Mouse (Mus musculus) MN1 (cell line): ENCODE data around the gene Ano8.

Experiments used
- DNase-seq: peaks from one replicate; pipeline ENCODE4 v3.0.0-alpha.2; 2016; ENCODE audit warnings: low spot score

Ano8 gene

DNA sequence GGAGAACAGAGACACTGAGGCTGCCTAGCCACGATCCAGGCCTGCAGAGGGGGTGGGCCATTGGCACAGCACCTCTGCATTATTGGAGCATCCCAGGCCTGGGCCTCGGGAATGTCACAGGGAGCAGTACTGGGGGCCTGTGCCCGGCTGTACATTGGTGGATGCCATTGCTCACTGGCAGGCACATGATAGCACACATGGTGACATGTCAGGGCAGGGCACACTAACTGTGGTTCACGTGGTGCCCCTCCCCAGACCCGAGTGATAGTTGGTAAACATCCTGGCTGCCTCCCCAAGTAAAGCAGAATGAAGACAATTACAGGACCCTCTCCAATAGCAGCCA is 14.9 kb downstream of the Ano8 start:
- no peak for DNase-seq

DNA sequence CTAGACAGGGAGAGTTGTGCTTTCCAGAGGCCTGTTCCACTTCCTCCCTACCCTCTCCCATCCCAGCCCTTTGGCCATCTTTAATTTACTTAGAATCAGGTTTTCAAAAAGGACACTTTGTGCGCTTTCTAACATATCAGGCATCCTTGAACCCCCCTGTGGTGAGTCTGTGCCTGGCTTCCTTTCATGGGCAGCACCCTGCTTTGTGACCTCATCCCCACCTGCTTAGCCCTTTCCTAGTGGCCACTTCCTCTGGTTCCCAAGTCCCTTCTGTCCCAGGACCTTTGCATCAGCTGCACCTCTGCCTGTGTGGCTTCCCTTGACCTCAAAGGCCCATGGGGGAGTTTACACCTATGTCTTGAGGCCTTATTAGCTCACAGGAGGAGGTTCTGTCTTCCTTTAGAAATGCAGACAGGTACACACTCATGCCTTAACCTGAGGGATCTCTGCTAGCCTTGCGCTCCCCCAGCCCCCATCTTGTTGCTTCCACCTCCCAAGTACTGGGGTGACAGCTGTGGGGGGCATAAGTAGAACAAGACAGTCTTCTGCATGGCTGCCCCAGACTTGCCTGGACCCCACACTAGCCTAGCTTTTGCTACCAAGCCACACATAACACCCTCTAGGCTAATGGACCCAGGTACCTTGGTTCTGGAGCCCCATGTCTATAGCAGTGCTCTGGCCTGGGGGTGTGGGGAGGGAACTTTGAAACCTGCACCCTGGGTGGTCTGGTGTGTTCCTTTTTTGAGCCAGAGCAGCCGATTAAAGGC is 15.4 kb downstream of the Ano8 start:
- no peak for DNase-seq

DNA sequence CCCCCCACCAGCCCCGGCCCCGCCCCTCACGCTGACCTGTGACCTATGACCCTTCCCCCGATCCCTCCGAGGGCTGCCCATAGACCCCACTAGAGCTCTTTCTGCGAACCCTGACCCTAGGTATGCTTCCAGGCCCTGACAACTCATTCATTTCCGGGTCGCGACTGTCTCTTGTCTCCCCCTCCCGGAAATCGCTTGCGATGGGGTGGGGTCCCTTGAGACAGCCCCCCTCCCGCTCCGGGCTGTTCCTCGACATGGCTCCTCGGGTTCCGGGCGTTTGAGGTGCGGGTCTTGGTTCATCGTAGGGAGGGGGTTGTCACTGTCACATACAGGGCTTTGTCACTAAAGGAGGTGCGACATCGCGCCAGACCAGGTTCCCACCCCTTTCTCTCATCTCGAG is 16.4 kb downstream of the Ano8 start:
- DNase-seq: peak; percentile 69

DNA sequence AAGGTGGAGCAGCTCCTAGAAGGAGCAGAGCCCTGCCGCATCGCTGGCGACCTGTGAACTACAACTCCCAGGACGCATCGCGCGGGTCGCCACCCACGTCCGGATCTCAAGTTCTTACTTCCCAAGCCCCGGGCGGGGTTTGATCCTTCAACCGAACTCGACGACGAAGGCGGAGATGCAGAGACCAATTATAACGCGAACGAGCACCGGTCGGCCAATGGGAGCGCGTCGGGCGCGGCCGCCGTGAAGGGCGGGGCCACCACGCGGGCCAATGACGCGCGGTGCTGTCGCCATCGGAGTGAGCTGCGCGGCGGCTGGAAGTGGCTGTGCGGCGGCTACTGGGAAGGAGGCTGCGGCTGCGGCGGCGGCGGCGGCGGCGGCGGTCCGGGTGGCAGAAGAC is 16.8 kb downstream of the Ano8 start, which contains the start of gene Dda1:
Dda1 (plus strand) TSS at position 284 of the 400 bp plus-strand sequence.
- DNase-seq: peak; percentile 99

DNA sequence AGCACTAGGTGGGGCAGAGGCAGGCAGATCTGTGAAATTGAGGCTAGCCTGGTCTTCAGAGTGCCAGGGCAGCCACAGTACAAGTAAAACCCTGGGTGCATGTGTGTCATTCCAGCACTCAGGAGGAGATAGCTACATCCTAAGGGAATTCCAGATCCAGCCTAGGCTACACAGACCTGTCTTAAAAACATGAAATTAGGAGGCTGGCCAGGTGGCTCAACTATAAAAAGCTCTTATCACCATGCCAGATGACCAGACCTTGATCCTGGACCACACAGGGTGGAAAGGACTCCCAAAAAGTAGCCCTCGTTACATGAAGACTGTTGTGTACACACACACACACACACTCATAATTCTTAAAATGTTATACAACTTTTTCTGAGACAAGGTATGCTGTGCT is 17.8 kb downstream of the Ano8 start:
- DNase-seq: no peak

DNA sequence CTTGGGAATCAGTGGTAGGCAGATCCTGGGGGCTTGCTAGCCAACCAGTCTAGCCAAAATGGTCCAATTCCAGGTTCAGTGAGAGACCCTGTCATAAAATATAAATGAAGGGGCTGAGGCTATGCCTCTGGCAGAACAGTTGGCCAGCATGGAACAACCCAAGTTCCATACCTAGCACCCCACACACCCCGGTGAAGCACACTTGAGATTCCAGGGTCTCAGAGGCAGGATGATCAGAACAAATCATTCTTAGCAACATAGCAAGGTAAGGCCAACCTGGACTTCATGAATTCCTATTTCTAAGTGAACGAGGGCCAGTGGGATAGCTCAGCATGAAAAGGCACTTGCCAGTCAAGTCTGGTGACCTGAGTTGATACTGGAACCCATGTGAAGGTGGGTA is 18.6 kb downstream of the Ano8 start:
- no peak for DNase-seq

DNA sequence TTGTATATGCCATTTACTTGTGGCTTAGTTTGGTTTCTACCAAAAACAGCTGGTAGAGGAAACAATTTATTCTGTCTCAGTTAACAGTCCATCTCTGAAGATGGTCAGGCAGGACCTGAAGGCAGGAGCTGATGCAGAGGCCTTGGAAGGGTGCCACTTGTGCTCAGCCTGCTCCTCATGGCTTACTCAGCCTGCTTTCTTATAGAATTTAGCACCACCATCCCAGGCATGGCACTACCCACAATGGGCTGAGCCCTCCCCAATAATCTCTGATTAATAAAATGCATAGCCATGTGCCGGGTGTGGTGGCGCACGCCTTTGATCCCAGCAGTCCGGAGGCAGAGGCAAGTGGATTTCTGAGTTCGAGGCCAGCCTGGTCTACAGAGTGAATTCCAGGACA is 19.6 kb downstream of the Ano8 start:
- no peak for DNase-seq

DNA sequence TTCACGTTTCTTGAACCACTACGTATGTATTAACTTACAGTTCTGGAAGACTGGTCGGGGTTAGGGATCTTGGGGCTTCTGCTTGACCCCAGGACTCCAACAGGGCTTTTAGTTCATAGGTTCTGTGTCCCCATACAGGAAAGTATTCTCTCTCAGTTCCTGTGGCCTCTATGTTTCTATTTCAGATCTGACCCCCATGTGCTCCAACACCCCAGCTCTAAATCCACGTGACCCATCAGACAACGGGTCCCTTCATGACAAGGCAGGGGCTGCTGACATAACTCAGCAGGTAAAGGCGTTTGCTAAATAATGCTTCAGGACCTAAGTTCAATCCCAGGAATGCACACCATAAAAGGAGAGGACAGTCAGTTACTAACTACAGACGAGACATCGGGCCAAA is 20.0 kb downstream of the Ano8 start:
- DNase-seq: no peak

DNA sequence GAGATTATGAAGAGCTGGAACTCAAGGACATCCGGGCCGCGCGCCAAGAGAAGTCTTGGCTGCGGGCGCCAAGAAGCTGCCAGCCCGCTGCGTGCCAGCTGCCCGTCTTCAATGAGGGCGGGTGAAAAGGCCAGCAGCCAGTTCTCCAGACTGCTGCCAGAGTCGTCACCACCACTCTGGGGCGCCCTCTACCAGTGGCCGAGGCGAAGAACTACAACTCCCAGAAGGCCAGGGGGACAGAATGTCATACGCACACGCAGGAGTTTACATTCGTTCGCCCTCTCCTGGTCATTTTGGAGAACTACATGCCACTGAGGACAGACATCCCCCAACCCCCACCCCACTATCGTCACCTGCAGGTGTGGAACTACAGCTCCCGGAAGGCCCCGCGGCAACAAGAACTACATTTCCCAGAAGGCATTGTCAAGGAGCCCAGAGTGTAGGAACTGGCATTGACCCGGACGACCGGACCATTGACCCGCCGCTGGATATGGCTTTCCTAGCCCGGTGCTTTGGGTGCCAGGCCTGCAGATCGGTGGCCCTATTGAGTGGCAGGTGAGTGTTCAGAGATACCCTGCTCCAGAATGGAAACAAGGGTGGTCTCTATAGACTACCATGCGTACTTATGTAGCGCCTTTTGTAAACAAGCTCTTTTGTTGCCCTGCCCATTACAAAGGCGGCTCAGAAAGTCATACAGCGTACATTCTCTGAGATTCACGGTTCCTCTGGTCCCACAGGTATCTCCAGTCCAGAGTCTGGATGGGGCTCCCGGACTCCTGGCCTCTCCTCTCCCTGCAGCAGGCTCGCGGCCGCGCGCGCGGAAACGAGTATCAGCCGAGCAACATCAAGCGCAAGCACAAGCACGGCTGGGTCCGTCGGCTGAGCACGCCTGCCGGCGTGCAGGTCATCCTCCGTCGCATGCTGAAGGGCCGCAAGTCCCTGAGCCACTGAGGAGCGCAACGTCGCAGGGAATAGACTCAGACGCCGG is 21.0 kb downstream of the Ano8 start, which contains the start of gene Mrpl34:
Mrpl34 (plus strand) TSS at position 447 of the 988 bp plus-strand sequence.
- DNase-seq: peak; percentile 100

DNA sequence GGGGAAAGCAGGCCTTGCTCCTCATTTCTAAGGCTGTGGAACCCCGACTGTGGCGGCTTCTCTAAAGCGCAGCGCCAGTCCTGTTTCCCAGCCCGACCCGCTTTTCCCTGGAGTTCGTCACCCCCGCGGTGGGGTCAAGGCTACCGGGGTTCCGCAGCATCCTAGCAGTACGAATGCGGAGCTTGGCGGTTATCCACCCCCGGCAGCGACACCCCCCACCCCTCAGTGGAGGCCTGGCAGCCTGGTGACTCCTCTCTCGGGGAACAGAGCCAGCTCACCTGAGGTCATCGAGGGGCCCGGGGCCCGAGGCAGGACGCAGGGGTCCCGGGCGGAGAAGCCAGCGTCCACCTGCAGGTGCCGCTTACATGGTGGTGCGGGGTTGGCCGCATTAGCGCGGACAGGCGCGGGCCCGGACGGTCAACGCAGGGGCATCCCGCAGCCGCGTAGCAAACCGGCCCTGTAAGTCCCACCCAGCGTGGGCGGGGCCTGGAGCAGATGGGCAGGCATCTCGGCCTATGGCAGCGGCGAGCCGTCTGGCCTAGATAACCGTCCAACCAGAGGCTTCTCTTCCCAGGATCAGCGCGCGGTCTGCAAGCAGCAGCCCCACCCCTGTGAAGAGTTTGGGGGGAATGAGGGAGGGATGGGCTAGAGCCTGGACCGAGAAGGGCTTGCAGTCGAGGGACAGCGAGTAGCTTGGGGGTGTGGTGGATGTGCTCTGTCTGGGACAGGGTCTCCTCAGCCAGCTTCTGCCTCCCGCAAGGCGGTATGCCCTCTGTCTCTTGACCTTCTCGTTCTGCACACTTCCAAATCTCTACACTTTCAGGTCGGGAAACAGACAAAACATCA is 22.4 kb downstream of the Ano8 start, which contains the start of gene Abhd8:
Abhd8 (minus strand) TSS at position 468 of the 846 bp plus-strand sequence.
- peak; percentile 98 for DNase-seq

DNA sequence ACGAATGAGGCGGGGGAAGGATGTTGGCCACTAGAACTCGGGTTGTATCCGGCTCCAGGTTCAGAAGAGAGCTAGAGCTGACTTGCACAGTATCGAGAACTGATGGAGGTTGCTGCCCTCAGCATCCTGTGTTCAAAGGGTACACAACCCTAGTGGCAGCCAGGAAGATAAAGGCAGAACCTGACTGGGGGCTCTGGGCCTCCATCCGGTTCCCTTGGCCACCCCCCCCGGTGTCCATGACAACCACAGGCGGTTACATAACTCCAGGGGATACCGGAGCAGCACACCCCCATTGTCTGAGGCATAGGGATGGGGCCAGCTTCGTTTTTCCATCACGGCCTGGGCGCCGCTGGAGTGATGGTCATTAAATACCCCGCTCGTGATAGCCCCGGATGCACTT is 23.0 kb downstream of the Ano8 start:
- peak; percentile 59 for DNase-seq

DNA sequence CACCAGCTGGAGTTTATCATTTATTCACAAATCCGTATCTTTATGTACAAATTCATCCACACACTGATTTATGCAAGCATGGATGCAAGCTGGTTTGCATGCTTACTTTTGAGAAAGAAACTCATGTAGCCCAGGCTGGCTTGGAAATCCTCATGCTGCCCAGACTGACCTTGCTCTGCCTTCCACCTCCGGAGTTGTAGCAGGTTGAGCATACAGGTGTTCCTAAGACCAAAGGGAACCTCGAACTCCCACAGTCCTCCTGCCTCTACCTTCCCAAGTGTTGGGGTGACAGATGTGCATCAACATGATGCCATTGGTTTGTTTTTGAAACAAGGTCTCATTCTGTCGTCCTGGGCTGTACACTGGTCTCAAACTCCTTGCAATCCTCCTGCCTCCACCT is 23.6 kb downstream of the Ano8 start:
- DNase-seq: no peak

DNA sequence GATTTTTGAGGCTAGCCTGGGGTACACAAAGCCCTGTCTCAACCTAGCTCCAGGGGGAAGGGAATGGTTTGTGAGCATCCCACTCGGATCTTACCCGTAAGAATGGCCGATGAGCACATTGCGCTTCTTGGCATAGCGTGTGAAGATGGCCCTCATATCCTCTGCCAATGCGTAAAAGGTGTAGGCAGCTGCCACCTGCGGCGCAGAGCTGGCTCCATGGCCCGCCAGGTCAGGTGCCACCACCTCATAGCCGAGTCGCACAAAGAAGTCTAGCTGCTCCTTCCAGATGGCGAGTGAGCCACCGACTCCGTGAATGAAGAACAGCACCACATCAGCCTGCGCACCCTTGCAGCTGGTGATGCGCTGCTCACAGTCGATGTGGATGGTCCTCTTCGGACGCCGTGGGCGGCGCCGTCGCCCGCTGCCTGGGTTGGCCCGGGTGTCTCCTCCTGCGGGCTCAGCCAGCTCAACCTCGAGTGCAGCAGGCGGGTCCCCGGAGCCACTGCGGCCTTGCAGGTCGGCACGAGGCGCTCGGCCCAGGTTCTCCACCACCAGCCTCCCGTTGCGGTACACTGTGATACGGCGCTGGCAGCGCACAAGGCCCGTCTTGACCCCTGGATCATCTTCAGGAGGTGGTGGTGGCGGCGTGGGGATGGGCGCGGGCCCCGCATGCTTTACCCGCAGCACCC is 24.5 kb downstream of the Ano8 start:
- DNase-seq: no peak

DNA sequence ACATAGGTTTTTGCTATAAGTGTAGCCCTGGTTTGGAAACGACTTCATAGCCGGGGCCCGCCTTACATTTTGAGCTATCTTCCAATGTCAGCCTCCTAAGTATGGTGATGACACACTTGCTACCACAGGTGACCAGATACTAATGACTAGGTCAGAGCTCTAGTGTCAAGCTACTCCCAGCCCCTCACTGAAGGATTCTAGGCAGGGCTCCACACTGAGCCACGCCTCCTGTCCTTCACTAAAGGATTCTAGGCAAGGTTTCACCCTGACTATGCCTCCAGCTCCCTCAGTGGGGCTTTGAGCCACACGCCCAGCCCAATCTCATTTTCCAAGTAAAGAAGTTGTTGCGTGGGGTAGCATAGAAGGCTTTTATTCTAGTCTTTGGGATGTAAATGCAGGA is 25.0 kb downstream of the Ano8 start:
- DNase-seq: no peak

DNA sequence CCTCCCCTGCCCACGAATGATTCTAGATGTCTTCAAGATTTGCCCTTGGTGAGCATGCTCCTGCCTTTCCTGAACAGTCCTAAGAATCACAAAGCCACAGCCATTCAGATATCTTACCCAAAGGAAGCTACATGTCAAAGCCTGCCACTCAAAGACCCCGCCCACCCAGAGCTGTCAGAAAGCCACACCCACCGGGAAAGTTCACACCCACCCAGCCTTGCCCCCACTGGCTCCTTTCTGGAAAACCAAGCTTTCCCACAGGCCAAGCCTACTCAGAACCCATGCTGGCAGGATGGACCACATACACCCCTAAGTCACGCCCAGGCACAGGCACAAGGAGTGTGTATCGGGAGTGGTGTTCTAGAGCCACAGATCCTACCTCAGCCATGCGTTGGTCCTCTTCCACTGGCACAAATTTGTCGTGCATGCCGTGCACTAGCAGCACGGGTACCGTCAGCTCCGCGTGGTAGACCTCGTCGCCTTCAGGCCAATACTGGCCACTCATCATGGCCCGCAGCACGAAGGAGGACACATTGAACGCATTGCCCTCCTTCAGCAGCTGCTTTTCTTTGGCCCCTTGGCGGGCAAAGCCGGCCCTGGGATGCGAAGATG is 28.0 kb downstream of the Ano8 start:
- DNase-seq: no peak

DNA sequence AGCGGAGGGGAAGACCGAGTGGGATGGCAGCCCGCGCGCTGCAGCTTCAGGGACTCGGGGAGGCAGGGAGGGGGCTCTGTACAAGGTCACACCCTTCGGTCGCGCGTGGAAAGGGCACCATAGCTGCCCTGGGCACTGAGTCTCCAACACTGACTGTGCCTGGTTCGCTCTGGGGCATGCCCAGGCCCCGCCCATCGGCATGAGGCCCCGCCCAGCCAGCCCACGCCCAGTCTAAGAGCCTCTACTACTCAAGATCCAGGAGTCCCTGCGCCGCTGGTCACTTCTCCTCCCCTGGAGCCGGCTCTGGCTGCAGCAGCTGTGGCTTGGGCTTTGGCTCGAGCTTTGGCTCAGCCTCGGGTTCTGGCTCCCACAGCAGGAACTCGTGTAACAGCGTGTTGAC is 28.9 kb downstream of the Ano8 start:
- DNase-seq: no peak

DNA sequence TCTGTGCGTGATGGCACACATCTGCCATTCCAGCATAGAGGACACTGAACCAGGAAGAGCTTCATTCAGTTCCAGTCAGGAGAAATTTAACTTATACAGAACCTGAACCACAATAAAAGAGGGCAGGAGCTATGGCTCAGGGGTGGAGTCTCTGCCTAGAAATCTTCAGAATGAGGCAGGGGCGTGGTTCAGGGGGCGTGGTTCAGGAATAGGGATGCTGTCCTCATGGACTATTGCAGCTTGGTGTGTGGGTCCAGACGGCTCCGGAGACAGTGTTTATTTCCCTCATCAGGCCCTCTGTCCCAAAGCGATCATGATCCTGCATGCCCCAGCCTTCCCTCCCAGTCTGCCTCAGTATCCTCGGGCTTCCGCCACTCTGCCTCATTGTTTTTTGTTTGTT is 31.1 kb downstream of the Ano8 start:
- no peak for DNase-seq

DNA sequence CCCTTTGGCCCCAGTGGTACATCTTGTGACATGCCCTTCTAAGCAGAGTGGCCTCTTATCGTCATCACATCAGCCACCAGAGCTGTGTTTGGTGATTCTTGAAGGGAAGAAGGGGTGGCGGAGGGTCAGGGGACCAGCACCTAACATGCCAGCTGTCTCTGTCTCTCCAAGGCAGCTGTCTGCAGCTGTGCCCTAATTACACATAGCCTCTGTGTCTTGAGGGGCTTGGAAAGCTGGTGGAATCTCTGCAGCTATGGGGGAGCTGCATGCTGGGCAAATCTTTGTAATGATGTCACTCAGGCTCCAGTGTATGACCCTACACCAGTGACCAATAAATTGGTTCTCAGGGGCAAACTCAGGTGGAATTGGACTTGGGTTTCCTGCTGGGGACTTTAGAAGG is 33.1 kb downstream of the Ano8 start:
- DNase-seq: no peak

DNA sequence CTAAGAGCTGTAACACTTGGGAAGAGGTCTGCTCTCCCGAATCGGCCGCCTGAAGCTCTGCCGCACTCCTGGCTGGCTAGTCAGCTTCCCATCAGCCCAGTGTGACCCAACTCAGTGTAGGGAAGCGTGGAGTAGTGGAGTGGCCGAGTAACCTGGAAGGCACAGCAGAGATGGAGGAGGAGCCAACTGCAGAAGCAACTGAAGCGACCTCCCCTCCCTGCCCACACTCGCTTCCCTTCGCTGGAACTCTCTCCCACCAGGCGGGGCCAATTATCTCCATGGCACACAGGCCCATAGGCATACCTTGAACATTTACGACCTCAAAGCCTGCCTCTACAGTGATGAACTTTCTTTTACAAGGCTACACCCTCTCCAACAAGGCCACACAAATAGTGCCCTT is 34.0 kb downstream of the Ano8 start:
- no peak for DNase-seq

DNA sequence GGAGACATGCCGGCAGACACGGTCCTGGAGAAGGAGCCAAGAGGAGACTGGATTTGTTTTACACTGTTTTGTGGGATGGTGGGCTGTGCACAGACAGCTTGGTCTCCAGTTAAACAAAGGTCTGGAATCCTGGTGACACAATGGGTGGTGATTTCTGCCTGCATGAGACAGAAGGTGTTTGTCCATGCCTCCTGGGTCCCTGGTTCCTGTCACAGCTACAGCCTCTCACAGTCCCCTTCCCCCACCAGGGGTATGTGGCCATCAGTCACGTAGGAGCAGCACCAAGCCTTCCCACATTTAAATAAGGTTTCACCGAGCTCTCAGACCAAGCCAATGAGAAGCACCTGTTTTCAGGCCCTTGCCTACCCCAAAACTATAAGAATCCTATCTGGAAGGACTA is 34.4 kb downstream of the Ano8 start:
- DNase-seq: no peak

DNA sequence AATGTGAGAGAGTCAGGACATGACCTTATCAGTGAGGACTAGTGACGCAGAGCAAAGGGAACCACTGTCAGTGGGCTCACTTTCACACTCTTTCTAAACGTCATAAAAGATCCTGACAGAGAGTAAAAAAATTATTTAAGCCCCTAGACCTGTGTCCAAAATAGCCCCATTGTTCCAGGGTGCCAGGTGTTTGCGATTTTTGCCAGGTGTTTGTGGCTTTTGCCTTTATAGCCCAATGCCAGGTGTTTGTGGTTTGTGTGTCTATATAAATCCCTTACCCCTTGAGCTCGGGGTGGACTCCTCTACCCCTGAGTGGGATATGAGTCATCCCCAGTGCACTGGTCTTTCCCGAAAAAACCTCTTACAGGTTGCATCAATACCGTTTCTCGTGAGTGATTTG is 40.7 kb downstream of the Ano8 start:
- no peak for DNase-seq
